Mouse (Mus musculus) heart, postnatal 0 days (tissue): ENCODE measurements around the gene Cc2d2b. TPM values are rescaled to one million over a fixed set of nuclear protein-coding genes. Genes with fewer than 3 reads are reported as not detected.

Experiments used
- ATAC-seq: fragments of 200-750 bp; cut with Nextera tagmentation; 2 replicates; pipeline ENCODE4 v1.8.0; 2017; ENCODE audit warnings: low read depth, moderate number of reproducible peaks, moderate library complexity; ENCODE audit not compliant: insufficient read depth
- DNase-seq: peaks from one replicate; pipeline ENCODE4 v3.0.0-alpha.2; 2016; ENCODE audit warnings: low spot score
- H3K27ac ChIP-seq: fragments of 300-500 bp; sonication (generic); 2 replicates; pipeline ENCODE4 v1.5.1; 2014; ENCODE audit warnings: low read depth, mild to moderate bottlenecking
- H3K27me3 ChIP-seq: fragments of 300-500 bp; sonication (generic); 2 replicates; pipeline ENCODE4 v1.6.1; 2014; ENCODE audit warnings: low read length, mixed read lengths; ENCODE audit not compliant: control insufficient read depth, insufficient read depth
- H3K36me3 ChIP-seq: fragments of 300-500 bp; sonication (generic); replicated peaks from 2 replicates; pipeline ENCODE4 v1.6.1; 2014; ENCODE audit warnings: low read length, mixed read lengths; ENCODE audit not compliant: control insufficient read depth, insufficient read depth
- H3K4me1 ChIP-seq: fragments of 300-500 bp; sonication (generic); 2 replicates; pipeline ENCODE4 v1.6.1; 2014; ENCODE audit warnings: antibody characterized with exemption; ENCODE audit not compliant: control insufficient read depth, insufficient read depth
- H3K4me2 ChIP-seq: fragments of 300-500 bp; sonication (generic); 2 replicates; pipeline ENCODE4 v1.6.1; 2014; ENCODE audit warnings: low read depth, mild to moderate bottlenecking, low read length, moderate library complexity
- H3K4me3 ChIP-seq: fragments of 300-500 bp; sonication (generic); 2 replicates; pipeline ENCODE4 v1.5.1; 2014; ENCODE audit warnings: low read depth, low read length
- H3K9ac ChIP-seq: fragments of 300-500 bp; sonication (generic); replicated peaks from 2 replicates; pipeline ENCODE4 v1.6.1; 2014; ENCODE audit warnings: low read depth, low read length, mixed read lengths
- H3K9me3 ChIP-seq: fragments of 300-500 bp; sonication (generic); replicated peaks from 2 replicates; pipeline ENCODE4 v1.6.1; 2016; ENCODE audit warnings: low read length; ENCODE audit not compliant: control insufficient read depth
- CTCF ChIP-seq: IDR thresholded peaks from 2 replicates; pipeline ENCODE4 v1.5.1; 2016; ENCODE audit warnings: antibody characterized with exemption, control low read depth, low read depth
- EP300 ChIP-seq: IDR thresholded peaks from 2 replicates; pipeline ENCODE4 v1.6.1; 2016; ENCODE audit warnings: antibody characterized with exemption, low read depth
- WGBS: fragments of 180-500 bp; shearing (Covaris S2); extraction: QIAGEN DNeasy Blood & Tissue Kit; methylation state at CpG from one replicate; pipeline ENCODE4 v1.1.7; 2014; 5-methylcytosine and 5-hydroxymethylcytosine counted together
- polyA plus RNA-seq: library from polyadenylated mRNA; unstranded; fragments of >200 nt; fragmentation: Nextera tagmentation; extraction: Ambion mirVana; gene quantifications from 2 replicates; pipeline ENCODE4 v1.2.1, GENCODE M21; 2015
- total RNA-seq: library from RNA; depleted of rRNA; stranded (reverse); fragments of >200 nt; gene quantifications from 2 replicates; pipeline ENCODE4 v1.2.3, GENCODE M21; 2014; ENCODE audit warnings: low replicate concordance

Gene Cc2d2b
- total and polyA plus RNA-seq, 2 experiments from 2014 or later: not detected

DNA sequence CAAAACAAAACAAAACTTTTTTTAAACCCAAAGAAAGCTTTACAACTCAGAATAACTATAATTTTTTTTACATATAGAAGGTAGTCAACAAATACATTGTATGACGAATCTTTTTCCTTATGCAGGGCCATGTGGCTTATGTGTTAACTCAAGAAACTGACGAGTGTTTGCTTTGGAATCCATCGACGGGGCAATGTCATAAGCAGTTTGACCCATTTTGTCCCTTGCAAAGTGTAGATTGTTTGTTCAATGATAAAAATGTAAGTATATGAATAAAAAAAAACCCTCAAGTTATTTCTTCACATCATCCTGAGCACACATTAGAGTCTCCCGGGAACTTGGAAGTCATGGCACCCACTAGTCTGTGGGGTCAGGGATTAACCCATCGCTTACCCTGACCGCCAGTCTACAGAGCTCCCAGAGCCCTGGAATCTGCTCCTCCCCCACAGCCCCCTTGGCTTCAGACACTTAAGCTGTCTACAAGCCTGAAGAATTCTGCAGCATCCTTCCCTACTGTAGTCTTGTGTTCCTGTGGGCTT lies 67.2 kb downstream of the Cc2d2b start:
- DNase-seq (no peak), ATAC-seq (no peak)
- H3K9ac ChIP-seq: no peak overlapping the region
- no peaks in the 10 kb centered on the region for H3K36me3 ChIP-seq
- no peaks in the 10 kb centered on the region for H3K4me1 ChIP-seq
- H3K9me3 ChIP-seq: no peaks in the 10 kb centered on the region
- H3K27me3 ChIP-seq: no peaks in the 10 kb centered on the region
- TF ChIP-seq EP300 (no peak), CTCF (no peak)
- no peak overlapping the region for H3K27ac ChIP-seq
- H3K4me2 ChIP-seq: no peak overlapping the region
- H3K4me3 ChIP-seq: no peak overlapping the region
- WGBS: 63% methylated on average over 7 of the region's 7 CpGs

DNA sequence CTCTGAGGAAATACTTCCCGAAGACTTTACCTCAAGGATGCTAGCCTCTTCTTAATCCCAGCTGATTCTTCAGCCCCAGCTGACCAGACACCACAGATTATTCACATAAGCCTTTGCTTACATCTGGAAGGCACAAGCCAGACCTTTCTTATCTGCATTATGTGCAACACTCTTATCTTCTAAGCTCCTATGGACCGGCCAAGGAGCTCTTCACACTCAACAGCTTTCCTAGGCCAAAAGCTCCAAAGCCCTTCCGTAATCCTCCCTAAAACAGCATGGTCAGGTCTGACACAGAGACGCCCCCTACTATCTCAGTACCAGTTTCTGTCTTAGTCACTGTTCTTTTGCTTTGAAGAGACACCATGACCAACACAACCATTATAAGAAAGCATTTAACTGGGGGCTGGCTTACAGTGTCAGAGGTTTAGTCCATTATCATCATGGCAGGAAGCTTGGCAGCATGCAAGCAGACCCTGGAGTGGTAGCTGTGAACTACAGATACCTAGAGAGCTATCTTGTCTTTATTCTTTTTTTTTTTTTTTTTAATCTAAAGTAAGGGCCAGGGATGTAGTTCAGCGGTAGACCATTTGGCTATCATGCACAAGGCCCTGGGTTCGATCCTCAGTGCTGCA lies 69.5 kb downstream of the Cc2d2b start:
- TF ChIP-seq CTCF: no peak
- no peak for TF ChIP-seq EP300
- H3K36me3 ChIP-seq: no peaks in the 10 kb centered on the region
- H3K4me3 ChIP-seq: no peak overlapping the region
- no peaks in the 10 kb centered on the region for H3K27me3 ChIP-seq
- no peak overlapping the region for H3K9ac ChIP-seq
- no peak for ATAC-seq
- no peak overlapping the region for H3K27ac ChIP-seq
- no peaks in the 10 kb centered on the region for H3K4me1 ChIP-seq
- no peak overlapping the region for H3K4me2 ChIP-seq
- no peak for DNase-seq
- 55% methylated on average over 6 of the region's 6 CpGs for WGBS
- H3K9me3 ChIP-seq: no peaks in the 10 kb centered on the region

GRCm38 (mm10) chr19:40818764-40819163 lies 70.2 kb downstream of the Cc2d2b start:
- ATAC-seq (no peak), DNase-seq (no peak)
- Histone ChIP-seq H3K27me3 (no peaks in the 10 kb centered on the region), H3K4me1 (no peaks in the 10 kb centered on the region), H3K4me3 (no peak overlapping the region), H3K9ac (no peak overlapping the region), H3K36me3 (no peaks in the 10 kb centered on the region), H3K27ac (no peak overlapping the region), H3K9me3 (no peaks in the 10 kb centered on the region), H3K4me2 (no peak overlapping the region)
- TF ChIP-seq EP300 (no peak), CTCF (no peak)
- WGBS: 45% methylated on average over 7 of the region's 7 CpGs

DNA sequence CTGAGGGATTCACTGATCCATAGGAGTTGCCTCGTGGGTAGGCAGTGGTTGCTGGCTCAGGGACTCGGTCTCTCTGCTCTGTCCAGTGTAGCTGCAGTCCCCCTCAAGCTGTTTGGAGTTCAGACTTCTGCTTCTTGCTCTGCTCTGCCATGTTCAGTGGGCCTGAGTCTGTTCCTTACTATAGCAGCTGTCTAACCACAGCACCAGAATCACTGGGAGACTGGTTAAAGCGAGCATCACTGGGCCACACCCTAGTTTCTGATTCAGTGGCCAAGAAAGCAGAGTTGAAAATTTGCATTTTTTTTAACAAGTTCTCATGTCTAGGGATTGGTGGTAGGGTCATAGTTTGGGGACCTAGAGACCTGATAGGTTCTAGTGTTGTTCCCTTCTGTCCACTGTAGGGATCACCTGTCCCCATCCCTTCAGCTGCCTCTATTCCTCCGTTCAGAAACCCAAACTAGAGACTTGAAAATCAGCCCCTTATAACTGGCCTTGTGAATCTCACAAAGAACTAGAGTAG lies 72.8 kb downstream of the Cc2d2b start:
- H3K4me3 ChIP-seq: no peak overlapping the region
- no peak overlapping the region for H3K9ac ChIP-seq
- no peak for ATAC-seq
- H3K9me3 ChIP-seq: no peaks in the 10 kb centered on the region
- H3K27me3 ChIP-seq: no peaks in the 10 kb centered on the region
- H3K4me2 ChIP-seq: no peak overlapping the region
- TF ChIP-seq CTCF (no peak), EP300 (no peak)
- no peaks in the 10 kb centered on the region for H3K4me1 ChIP-seq
- 73% methylated on average over 4 of the region's 4 CpGs for WGBS
- no peak overlapping the region for H3K27ac ChIP-seq
- no peak for DNase-seq
- H3K36me3 ChIP-seq: no peaks in the 10 kb centered on the region

DNA sequence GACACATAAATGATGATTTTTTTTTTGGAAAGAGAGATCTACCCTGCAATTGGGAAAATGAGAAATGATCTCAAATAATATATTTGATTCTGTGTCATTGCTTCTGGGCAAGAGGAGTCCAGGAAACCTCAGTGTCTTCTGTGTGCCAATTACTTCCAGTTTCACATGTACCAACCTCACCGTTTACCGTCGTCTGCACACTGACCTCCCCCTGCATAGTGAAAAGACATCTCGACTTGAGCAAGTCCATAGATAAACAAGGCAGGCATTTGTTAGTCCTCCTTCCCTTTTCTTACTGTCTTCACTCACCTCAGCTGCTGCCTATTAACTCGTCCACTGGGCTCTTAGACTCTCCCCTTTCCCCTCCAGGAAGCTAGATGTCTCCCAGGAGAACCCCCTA lies 77.1 kb downstream of the Cc2d2b start:
- no peak overlapping the region for H3K27ac ChIP-seq
- 0 out of 2 replicates have a peak, but pooled peaks cover 5% of the 10 kb centered on the region for H3K27me3 ChIP-seq
- H3K4me1 ChIP-seq: 0 out of 2 replicates have a peak, but pooled peaks cover 4% of the 10 kb centered on the region
- no peak overlapping the region for H3K4me3 ChIP-seq
- whole genome bisulfite sequencing: 63% methylated on average over 5 of the region's 5 CpGs
- ATAC-seq: no peak
- H3K4me2 ChIP-seq: no peak overlapping the region
- no peaks in the 10 kb centered on the region for H3K9me3 ChIP-seq
- H3K36me3 ChIP-seq: no peaks in the 10 kb centered on the region
- TF ChIP-seq EP300: no peak
- TF ChIP-seq CTCF: no peak
- no peak overlapping the region for H3K9ac ChIP-seq
- no peak for DNase-seq
